Mouse (Mus musculus): ENCODE measurements around the gene Kif11.

Kif11 gene

GRCm38 (mm10) chr19:37449246-37449645 is 73.0 kb downstream of the Kif11 start:
- DNase-seq = no peak

GRCm38 (mm10) chr19:37455528-37455927 is 79.3 kb downstream of the Kif11 start:
- DNase-seq = no peak

DNA sequence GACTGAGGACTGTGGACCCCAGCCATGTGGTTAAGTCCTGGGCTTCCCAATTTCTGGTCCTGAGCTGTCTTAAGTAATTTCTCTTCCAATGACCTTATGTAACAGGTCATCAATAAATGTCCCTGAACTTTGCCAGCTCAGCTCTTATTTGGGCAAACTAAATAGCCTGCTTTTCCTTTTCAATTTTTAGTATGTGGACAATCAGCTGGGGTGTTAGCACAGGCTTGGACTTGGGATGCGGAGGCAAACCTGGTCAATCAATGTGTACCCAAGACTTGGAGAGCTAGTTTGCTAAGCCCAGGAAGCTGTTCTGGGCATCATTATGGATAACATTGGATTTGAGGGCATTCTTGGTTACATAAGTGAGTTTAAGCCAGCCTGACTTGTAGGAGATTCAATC is 79.8 kb downstream of the Kif11 start:
- DNase-seq = no peak

DNA sequence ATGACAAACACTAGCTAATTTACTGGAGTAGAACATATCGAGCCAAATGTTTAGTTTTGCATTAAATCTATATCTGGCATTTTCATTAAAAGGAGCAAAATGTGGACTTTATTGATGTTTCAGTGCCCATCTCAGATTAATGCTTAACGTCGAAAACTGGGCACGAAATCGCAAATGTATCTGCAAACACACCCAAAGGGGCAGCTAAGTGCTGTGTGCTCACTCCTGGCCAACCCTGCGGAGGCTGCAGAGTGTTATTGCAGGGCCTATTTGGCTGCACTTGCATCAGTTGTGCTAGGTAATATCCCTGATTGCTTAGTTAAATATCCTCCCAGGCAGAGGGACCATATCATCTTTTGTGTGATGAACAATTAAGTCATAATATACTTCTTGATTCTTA is 81.8 kb downstream of the Kif11 start:
- DNase-seq = no peak

- DNase-seq = no peak
Measured at GRCm38 (mm10) chr19:37466403-37466802, 90.2 kb downstream of the Kif11 start.

DNA sequence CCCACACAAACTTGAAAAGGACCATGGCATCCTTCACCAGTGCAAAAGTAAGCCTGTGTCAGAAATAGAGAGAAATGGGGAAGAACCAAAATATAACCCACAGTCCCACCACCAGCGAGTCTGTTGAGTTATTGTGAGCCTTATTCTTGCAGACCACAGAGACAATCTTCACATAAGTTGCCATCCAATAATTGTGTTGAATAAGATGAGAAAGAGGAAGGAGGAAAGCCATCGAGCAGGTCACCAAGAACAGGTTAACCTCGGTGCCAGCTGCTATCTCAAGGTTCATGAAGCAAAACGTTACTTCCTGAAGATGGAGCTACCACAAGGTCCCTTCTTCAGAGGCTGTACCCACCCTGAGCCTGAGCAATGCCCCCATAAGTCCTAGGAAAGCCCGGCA is 90.8 kb downstream of the Kif11 start:
- no peak for DNase-seq

- DNase-seq = no peak
Measured at GRCm38 (mm10) chr19:37468841-37469566, 92.8 kb downstream of the Kif11 start.

All from cerebellum, adult 18-20 months (tissue).